Mouse (Mus musculus): ENCODE measurements around the gene Rom1. TPM values are rescaled to one million over a fixed set of nuclear protein-coding genes. Genes with fewer than 3 reads are reported as not detected.
A peak's percentile ranks its signal among the peaks of the same experiment; 100 is the strongest.

Rom1 gene
- total RNA-seq, 4 experiments from 2014 or later = 22.0 to 37.5 (median 28.1) TPM

GRCm38 (mm10) chr19:8942276-8942964 is 13.3 kb upstream of the Rom1 start:
- no peak for DNase-seq (ENCODE audit: low spot score)

GRCm38 (mm10) chr19:8941515-8942217 is 12.5 kb upstream of the Rom1 start, which contains the start of gene Mta2:
Mta2 (plus strand) TSS chr19:8941875.
- DNase-seq (ENCODE audit: low spot score) = peak; percentile 91

- DNase-seq (ENCODE audit: low spot score) = no peak
Measured at GRCm38 (mm10) chr19:8941136-8941514, 12.0 kb upstream of the Rom1 start.

- DNase-seq (ENCODE audit: low spot score) = no peak
Measured at GRCm38 (mm10) chr19:8940526-8941133, 11.5 kb upstream of the Rom1 start.

GRCm38 (mm10) chr19:8936736-8937135 is 7.6 kb upstream of the Rom1 start:
- no peak for DNase-seq (ENCODE audit: low spot score)

GRCm38 (mm10) chr19:8930771-8931170 is 1.6 kb upstream of the Rom1 start:
- DNase-seq (ENCODE audit: low spot score) = no peak

- DNase-seq (ENCODE audit: low spot score) = no peak
Measured at GRCm38 (mm10) chr19:8930117-8930516, 961 bp upstream of the Rom1 start.

- DNase-seq (ENCODE audit: low spot score) = no peak
Measured at GRCm38 (mm10) chr19:8928689-8929223, 400 bp downstream of the Rom1 start.

GRCm38 (mm10) chr19:8927891-8928525 is 1.1 kb downstream of the Rom1 start:
- no peak for DNase-seq (ENCODE audit: low spot score)

- no peak for DNase-seq (ENCODE audit: low spot score)
Measured at GRCm38 (mm10) chr19:8926766-8927165, 2.4 kb downstream of the Rom1 start.

- no peak for DNase-seq (ENCODE audit: low spot score)
Measured at GRCm38 (mm10) chr19:8921741-8922140, 7.4 kb downstream of the Rom1 start.

GRCm38 (mm10) chr19:8920836-8921291 is 8.3 kb downstream of the Rom1 start:
- DNase-seq (ENCODE audit: low spot score) = no peak

- peak; percentile 98 for DNase-seq (ENCODE audit: low spot score)
Measured at GRCm38 (mm10) chr19:8920073-8920736, 9.0 kb downstream of the Rom1 start, which contains the start of gene B3gat3. B3gat3 (plus strand) TSS chr19:8920374.

- no peak for DNase-seq (ENCODE audit: low spot score)
Measured at GRCm38 (mm10) chr19:8919684-8920072, 9.5 kb downstream of the Rom1 start.

GRCm38 (mm10) chr19:8919000-8919399 is 10.2 kb downstream of the Rom1 start:
- DNase-seq (ENCODE audit: low spot score) = no peak

GRCm38 (mm10) chr19:8914212-8914611 is 14.9 kb downstream of the Rom1 start:
- no peak for DNase-seq (ENCODE audit: low spot score)

- no peak for DNase-seq (ENCODE audit: low spot score)
Measured at GRCm38 (mm10) chr19:8911810-8912209, 17.3 kb downstream of the Rom1 start.

- no peak for DNase-seq (ENCODE audit: low spot score)
Measured at GRCm38 (mm10) chr19:8908531-8908930, 20.6 kb downstream of the Rom1 start.

GRCm38 (mm10) chr19:8903412-8903811 is 25.7 kb downstream of the Rom1 start:
- DNase-seq (ENCODE audit: low spot score) = no peak

- no peak for DNase-seq (ENCODE audit: low spot score)
Measured at GRCm38 (mm10) chr19:8899079-8899478, 30.1 kb downstream of the Rom1 start.

GRCm38 (mm10) chr19:8898576-8898975 is 30.6 kb downstream of the Rom1 start:
- DNase-seq (ENCODE audit: low spot score) = no peak

Measured in heart, adult 8-10 months (tissue).